Mouse (Mus musculus) heart, postnatal 0 days (tissue): ENCODE results near the gene Ndufv2. TPM values are rescaled to one million over a fixed set of nuclear protein-coding genes. Genes with fewer than 3 reads are reported as not detected.
"Not testable (repeated sequence)": the region's sequence is repeated elsewhere in the genome, so short reads cannot be mapped to it uniquely, and the experiment has no call there.

Experiments used
- ATAC-seq: fragments of 200-750 bp; cut with Nextera tagmentation; 2 replicates; pipeline ENCODE4 v1.8.0; 2017; ENCODE audit warnings: low read depth, moderate number of reproducible peaks, moderate library complexity; ENCODE audit not compliant: insufficient read depth
- DNase-seq: peaks from one replicate; pipeline ENCODE4 v3.0.0-alpha.2; 2016; ENCODE audit warnings: low spot score
- H3K27ac ChIP-seq: fragments of 300-500 bp; sonication (generic); 2 replicates; pipeline ENCODE4 v1.5.1; 2014; ENCODE audit warnings: low read depth, mild to moderate bottlenecking
- H3K27me3 ChIP-seq: fragments of 300-500 bp; sonication (generic); 2 replicates; pipeline ENCODE4 v1.6.1; 2014; ENCODE audit warnings: low read length, mixed read lengths; ENCODE audit not compliant: control insufficient read depth, insufficient read depth
- H3K36me3 ChIP-seq: fragments of 300-500 bp; sonication (generic); replicated peaks from 2 replicates; pipeline ENCODE4 v1.6.1; 2014; ENCODE audit warnings: low read length, mixed read lengths; ENCODE audit not compliant: control insufficient read depth, insufficient read depth
- H3K4me1 ChIP-seq: fragments of 300-500 bp; sonication (generic); 2 replicates; pipeline ENCODE4 v1.6.1; 2014; ENCODE audit warnings: antibody characterized with exemption; ENCODE audit not compliant: control insufficient read depth, insufficient read depth
- H3K4me2 ChIP-seq: fragments of 300-500 bp; sonication (generic); 2 replicates; pipeline ENCODE4 v1.6.1; 2014; ENCODE audit warnings: low read depth, mild to moderate bottlenecking, low read length, moderate library complexity
- H3K4me3 ChIP-seq: fragments of 300-500 bp; sonication (generic); 2 replicates; pipeline ENCODE4 v1.5.1; 2014; ENCODE audit warnings: low read depth, low read length
- H3K9ac ChIP-seq: fragments of 300-500 bp; sonication (generic); replicated peaks from 2 replicates; pipeline ENCODE4 v1.6.1; 2014; ENCODE audit warnings: low read depth, low read length, mixed read lengths
- H3K9me3 ChIP-seq: fragments of 300-500 bp; sonication (generic); replicated peaks from 2 replicates; pipeline ENCODE4 v1.6.1; 2016; ENCODE audit warnings: low read length; ENCODE audit not compliant: control insufficient read depth
- CTCF ChIP-seq: IDR thresholded peaks from 2 replicates; pipeline ENCODE4 v1.5.1; 2016; ENCODE audit warnings: antibody characterized with exemption, control low read depth, low read depth
- EP300 ChIP-seq: IDR thresholded peaks from 2 replicates; pipeline ENCODE4 v1.6.1; 2016; ENCODE audit warnings: antibody characterized with exemption, low read depth
- WGBS: fragments of 180-500 bp; shearing (Covaris S2); extraction: QIAGEN DNeasy Blood & Tissue Kit; methylation state at CpG from one replicate; pipeline ENCODE4 v1.1.7; 2014; 5-methylcytosine and 5-hydroxymethylcytosine counted together
- polyA plus RNA-seq: library from polyadenylated mRNA; unstranded; fragments of >200 nt; fragmentation: Nextera tagmentation; extraction: Ambion mirVana; gene quantifications from 2 replicates; pipeline ENCODE4 v1.2.1, GENCODE M21; 2015
- total RNA-seq: library from RNA; depleted of rRNA; stranded (reverse); fragments of >200 nt; gene quantifications from 2 replicates; pipeline ENCODE4 v1.2.3, GENCODE M21; 2014; ENCODE audit warnings: low replicate concordance

The Ndufv2 gene
- total and polyA plus RNA-seq, 2 experiments from 2014 or later = 285 to 1,231 TPM

DNA sequence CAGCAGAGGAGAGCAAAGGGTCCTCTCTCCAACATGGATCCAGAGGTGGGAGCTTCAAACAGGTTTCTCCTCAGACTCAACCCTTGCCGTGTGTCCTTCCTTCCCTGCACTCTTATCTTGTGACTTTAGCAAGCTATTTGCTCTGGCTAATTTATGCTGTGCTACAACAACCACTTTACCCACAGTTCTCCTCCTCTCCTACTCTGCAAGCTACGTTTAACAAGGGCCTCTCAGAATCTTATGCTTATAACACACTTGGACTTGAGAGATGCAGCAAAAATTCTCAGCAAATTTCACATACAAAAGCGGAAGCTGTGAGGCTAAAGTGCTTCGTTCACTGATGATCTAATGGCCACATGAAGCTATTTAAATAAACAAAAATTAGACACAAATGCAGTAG lies 48.0 kb downstream of the Ndufv2 start:
- Histone ChIP-seq H3K9ac (no peak overlapping the region), H3K36me3 (peaks cover 9% of the 10 kb centered on the region; the same call in 1 of the 2 replicates), H3K4me3 (no peak overlapping the region), H3K9me3 (no peaks in the 10 kb centered on the region), H3K27me3 (no peaks in the 10 kb centered on the region), H3K4me1 (no peaks in the 10 kb centered on the region), H3K27ac (no peak overlapping the region), H3K4me2 (no peak overlapping the region)
- 52% methylated on average over 4 of the region's 4 CpGs for WGBS
- TF ChIP-seq EP300 (no peak), CTCF (no peak)
- no peak for ATAC-seq
- DNase-seq = no peak

- ATAC-seq = no peak
- H3K9me3 ChIP-seq = no peaks in the 10 kb centered on the region
- H3K27ac ChIP-seq = no peak overlapping the region
- H3K4me2 ChIP-seq = no peak overlapping the region
- 76% methylated on average over 4 of the region's 4 CpGs for WGBS
- no peak for DNase-seq
- H3K9ac ChIP-seq = no peak overlapping the region
- TF ChIP-seq CTCF (no peak), EP300 (no peak)
- no peaks in the 10 kb centered on the region for H3K4me1 ChIP-seq
- H3K36me3 ChIP-seq = peaks cover 16% of the 10 kb centered on the region; the same call in 1 of the 2 replicates
- H3K27me3 ChIP-seq = no peaks in the 10 kb centered on the region
- H3K4me3 ChIP-seq = no peak overlapping the region
Observed at GRCm38 (mm10) chr17:66048795-66049194, 52.6 kb downstream of the Ndufv2 start.

DNA sequence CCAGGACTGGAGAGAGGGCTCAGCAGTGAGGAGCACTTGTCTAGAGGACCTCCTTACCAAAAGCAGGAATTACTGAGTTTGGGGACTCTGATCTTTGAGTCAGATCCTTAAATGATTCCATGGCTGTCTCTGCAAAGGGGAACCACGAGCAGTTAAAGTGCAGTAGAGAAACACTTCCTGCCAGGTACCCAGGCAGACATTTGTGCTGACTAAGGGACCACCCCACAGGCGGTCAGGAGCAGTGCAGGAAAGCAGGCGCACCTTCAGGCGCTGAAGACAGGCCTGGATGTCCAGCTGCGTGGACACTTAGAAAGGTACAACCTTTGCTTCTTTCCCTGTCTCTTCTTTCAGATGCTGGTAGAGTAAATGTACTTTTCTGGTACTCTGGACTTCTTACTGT lies 53.2 kb downstream of the Ndufv2 start:
- H3K4me2 ChIP-seq = no peak overlapping the region
- no peak overlapping the region for H3K27ac ChIP-seq
- no peak overlapping the region for H3K9ac ChIP-seq
- ATAC-seq (no peak), DNase-seq (no peak)
- TF ChIP-seq EP300 = no peak
- no peak for TF ChIP-seq CTCF
- no peaks in the 10 kb centered on the region for H3K4me1 ChIP-seq
- 64% methylated on average over 5 of the region's 5 CpGs for WGBS
- no peak overlapping the region for H3K4me3 ChIP-seq
- H3K36me3 ChIP-seq = peaks cover 16% of the 10 kb centered on the region; the same call in 1 of the 2 replicates
- no peaks in the 10 kb centered on the region for H3K9me3 ChIP-seq
- no peaks in the 10 kb centered on the region for H3K27me3 ChIP-seq

DNA sequence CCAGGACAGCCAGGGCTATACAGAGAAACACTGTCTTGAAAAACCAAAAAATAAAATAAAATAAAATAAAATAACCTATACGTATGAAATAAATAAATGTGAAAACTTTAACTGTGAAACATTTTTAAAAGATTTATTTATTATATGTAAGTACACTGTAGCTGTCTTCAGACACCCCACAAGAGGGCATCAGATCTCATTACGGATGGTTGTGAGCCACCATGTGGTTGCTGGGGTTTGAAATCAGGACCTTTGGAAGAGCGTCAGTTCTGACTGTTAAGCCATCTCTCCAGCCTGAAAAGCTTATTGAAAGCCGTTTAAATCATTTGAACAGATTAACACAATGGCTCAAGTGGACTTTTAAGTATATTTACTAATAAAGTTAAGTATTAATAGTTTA lies 57.7 kb downstream of the Ndufv2 start:
- not testable (repeated sequence) for H3K4me3 ChIP-seq, H3K27me3 ChIP-seq, H3K36me3 ChIP-seq, H3K4me2 ChIP-seq, ATAC-seq, H3K9ac ChIP-seq, DNase-seq, H3K4me1 ChIP-seq, H3K9me3 ChIP-seq, H3K27ac ChIP-seq
- 90% methylated on average over 4 of the region's 4 CpGs for WGBS

DNA sequence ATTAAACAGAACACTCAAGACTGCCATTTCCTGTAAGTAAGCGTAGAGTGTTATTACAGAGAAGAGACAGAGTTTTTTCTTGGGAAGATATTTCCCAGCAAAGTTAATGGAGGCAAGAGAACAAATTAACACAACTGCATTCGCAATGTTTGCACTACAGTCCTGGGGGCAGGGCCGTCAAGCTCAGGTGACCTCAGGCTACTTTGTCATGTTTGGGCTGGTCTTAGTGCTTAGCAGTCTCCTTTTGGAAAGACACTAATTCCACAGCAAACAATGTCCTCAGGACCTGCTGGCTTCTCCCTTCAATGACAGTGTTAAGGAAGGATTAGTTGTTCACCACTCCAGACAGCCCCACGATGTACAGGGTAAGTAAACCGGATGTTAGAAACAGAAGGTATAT lies 60.3 kb downstream of the Ndufv2 start:
- Histone ChIP-seq H3K27me3 (no peaks in the 10 kb centered on the region), H3K4me2 (no peak overlapping the region), H3K4me1 (no peaks in the 10 kb centered on the region), H3K9me3 (no peaks in the 10 kb centered on the region), H3K36me3 (peaks cover 8% of the 10 kb centered on the region), H3K27ac (no peak overlapping the region), H3K4me3 (no peak overlapping the region), H3K9ac (no peak overlapping the region)
- no peak for ATAC-seq
- no peak for TF ChIP-seq CTCF
- no peak for TF ChIP-seq EP300
- WGBS = 81% methylated on average over 5 of the region's 5 CpGs
- no peak for DNase-seq

DNA sequence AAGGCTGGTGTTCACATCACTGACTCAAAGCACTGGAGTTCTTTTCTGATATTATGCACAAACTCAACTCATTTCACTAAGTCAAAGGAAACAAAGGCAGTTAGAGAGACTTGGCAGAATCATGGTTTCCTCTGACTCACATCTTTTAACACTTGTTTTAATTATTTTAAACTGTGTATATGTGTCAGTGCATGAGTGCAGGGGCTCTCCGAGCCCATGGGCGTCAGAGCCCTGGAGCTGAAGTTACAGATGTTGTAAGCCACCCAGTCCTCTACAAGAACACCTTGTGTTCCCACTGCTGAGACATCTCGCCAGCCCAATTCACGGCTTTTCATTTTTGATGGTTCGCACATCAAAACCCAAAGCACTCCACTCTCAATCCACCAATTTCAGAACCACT lies 68.1 kb downstream of the Ndufv2 start:
- H3K27me3 ChIP-seq = no peaks in the 10 kb centered on the region
- TF ChIP-seq CTCF (no peak), EP300 (no peak)
- no peak overlapping the region for H3K27ac ChIP-seq
- no peaks in the 10 kb centered on the region for H3K4me1 ChIP-seq
- WGBS = 88% methylated on average over 5 of the region's 5 CpGs
- H3K9me3 ChIP-seq = no peaks in the 10 kb centered on the region
- no peak overlapping the region for H3K4me3 ChIP-seq
- H3K9ac ChIP-seq = no peak overlapping the region
- ATAC-seq (no peak), DNase-seq (no peak)
- no peak overlapping the region for H3K4me2 ChIP-seq
- peaks cover 3% of the 10 kb centered on the region for H3K36me3 ChIP-seq
